Mouse (Mus musculus) bone marrow macrophage, adult 2 months (primary cell): ENCODE measurements around the gene Schip1.

Experiments
- CTCF ChIP-seq: IDR thresholded peaks from 2 replicates; pipeline ENCODE4 v1.5.1; 2012; ENCODE audit warnings: low read depth, mild to moderate bottlenecking, low read length, moderate library complexity
- POLR2A ChIP-seq: IDR thresholded peaks from 2 replicates; pipeline ENCODE4 v1.6.1; 2012; ENCODE audit warnings: mild to moderate bottlenecking, low read depth, low read length, borderline replicate concordance

GRCm38 (mm10) chr3:68412262-68412661, 347.7 kb downstream of the Schip1 start:
- TF ChIP-seq CTCF = no peak
- TF ChIP-seq POLR2A = no peak
